Mouse (Mus musculus) embryonic facial prominence, embryonic 15.5 days (tissue): Measurements from ENCODE around the gene Stx3. TPM values are rescaled to one million over a fixed set of nuclear protein-coding genes. Genes with fewer than 3 reads are reported as not detected.

Experiments used
- polyA plus RNA-seq: library from polyadenylated mRNA; unstranded; fragments of >200 nt; fragmentation: Nextera tagmentation; extraction: Ambion mirVana; gene quantifications from 2 replicates; pipeline ENCODE4 v1.2.1, GENCODE M21; 2015

Gene Stx3
- polyA plus RNA-seq, 1 experiment from 2014 or later = 10.7 TPM

Other genes starting within 250 kb of the Stx3 start
- gene Ms4a6d, start 214.6 kb downstream of the Stx3 start, polyA plus RNA-seq = 8.5 and 10.1 TPM in 2 replicates
- 1.5 and 1.6 TPM in 2 replicates for gene Ms4a2, start 195.7 kb downstream of the Stx3 start, polyA plus RNA-seq
- gene Ms4a3, start 178.6 kb downstream of the Stx3 start, polyA plus RNA-seq = 0.24 TPM in 1 of 2 replicates, not detected in the other
- not detected in 2 replicates for gene Oosp2, start 158.8 kb downstream of the Stx3 start, polyA plus RNA-seq
- not detected in 2 replicates for gene Oosp1, start 128.3 kb downstream of the Stx3 start, polyA plus RNA-seq
- gene Oosp3, start 122.3 kb downstream of the Stx3 start, polyA plus RNA-seq = not detected in 2 replicates
- gene Gif, start 71.8 kb downstream of the Stx3 start, polyA plus RNA-seq = not detected in 2 replicates
- 40.5 and 44.1 TPM in 2 replicates for gene Mrpl16, start 49.0 kb downstream of the Stx3 start, polyA plus RNA-seq
- gene Olfr1417, start 19.8 kb upstream of the Stx3 start, polyA plus RNA-seq = not detected in 2 replicates
- not detected in 2 replicates for gene Olfr1418, start 41.7 kb upstream of the Stx3 start, polyA plus RNA-seq
- gene Olfr1419, start 55.7 kb upstream of the Stx3 start, polyA plus RNA-seq = not detected in 2 replicates
- gene Olfr1420, start 67.2 kb upstream of the Stx3 start, polyA plus RNA-seq = 0.05 TPM in 1 of 2 replicates, not detected in the other
- 17.1 and 17.7 TPM in 2 replicates for gene Patl1, start 93.0 kb upstream of the Stx3 start, polyA plus RNA-seq
- gene Osbp, start 146.5 kb upstream of the Stx3 start, polyA plus RNA-seq = 4.5 and 5.4 TPM in 2 replicates
- gene Olfr1423, start 221.9 kb upstream of the Stx3 start, polyA plus RNA-seq = 0.04 TPM in 1 of 2 replicates, not detected in the other
- gene Olfr1424, start 243.3 kb upstream of the Stx3 start, polyA plus RNA-seq = not detected in 2 replicates